Mouse (Mus musculus) megakaryocyte, adult 5-6 weeks (primary cell): ENCODE data around the gene Zmiz1. TPM values are rescaled to one million over a fixed set of nuclear protein-coding genes. Genes with fewer than 3 reads are reported as not detected.

Experiments
- ATAC-seq: 2 replicates; pipeline ENCODE4 v1.8.0; 2016; ENCODE audit warnings: mild to moderate bottlenecking, inconsistent platforms; ENCODE audit not compliant: poor library complexity, severe bottlenecking
- total RNA-seq, 2 experiments: library from RNA; stranded (forward) in 1 of 2; stranded (reverse) in 1 of 2; fragments of 153-499, 151-499 nt in 1 of 2; fragments of 221-1000, 200-1000 nt in 1 of 2; gene quantifications; 2 replicates each; pipeline versions ENCODE4 v1.2.3 to v1.2.4; 2015 to 2017

The Zmiz1 gene
- total RNA-seq, 2 experiments from 2014 or later, result 11.4 to 88.9 TPM

DNA sequence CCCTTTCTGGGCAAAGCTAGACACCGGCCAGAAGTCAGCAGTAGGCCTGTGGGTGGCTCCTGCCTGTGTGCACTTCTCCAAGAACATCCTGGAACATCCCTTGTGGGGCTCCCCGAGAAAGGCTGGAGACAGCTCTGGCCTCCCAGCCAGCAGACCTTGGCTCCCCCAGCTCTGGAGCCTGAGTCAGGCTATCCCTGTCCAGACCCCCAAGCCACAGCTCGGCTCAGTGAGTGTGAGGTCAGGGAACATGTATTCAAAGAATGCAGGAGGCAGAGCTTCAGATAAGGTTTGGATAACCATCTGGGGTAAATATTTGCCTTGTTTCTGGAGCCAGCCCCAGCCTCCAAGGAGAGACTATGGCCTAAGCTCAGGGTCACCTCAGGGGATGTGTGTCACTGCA lies 74.0 kb downstream of the Zmiz1 start:
- no peak for ATAC-seq

DNA sequence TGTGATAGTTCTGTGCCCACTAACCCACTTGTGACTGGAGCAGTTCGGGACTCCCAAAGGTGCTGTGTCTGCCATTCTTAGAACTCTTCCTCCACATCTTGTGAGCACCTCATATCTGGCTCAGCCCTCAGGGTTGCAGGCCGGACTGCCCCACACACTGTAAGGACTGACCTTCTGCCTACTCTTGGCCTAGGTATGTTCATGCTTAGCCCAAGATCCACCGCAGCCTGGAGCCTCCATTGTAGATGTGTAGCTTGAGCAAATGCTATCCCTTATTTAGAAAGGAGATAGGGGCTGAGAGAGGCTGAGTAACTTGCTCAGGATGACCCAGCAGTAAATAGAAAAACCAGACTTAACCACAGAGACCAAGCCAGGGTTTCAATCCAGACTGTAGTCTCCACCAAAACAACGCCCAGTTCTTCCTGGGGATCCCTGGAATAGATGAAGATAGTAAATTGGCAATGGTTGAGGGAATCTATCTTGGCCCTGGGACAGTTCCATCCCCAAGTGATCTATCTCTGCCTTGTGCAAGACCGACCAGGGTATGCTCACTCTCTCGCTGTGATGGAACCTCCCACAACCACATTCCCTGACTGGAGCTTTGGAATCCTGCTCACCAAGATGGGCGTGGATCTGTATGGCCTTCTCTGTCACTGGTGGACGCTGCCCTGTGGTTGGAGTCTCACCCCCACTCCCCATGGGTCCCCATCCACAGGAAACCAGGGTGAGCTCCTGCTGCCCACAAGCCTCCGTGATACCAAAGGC lies 74.8 kb downstream of the Zmiz1 start:
- no peak for ATAC-seq

DNA sequence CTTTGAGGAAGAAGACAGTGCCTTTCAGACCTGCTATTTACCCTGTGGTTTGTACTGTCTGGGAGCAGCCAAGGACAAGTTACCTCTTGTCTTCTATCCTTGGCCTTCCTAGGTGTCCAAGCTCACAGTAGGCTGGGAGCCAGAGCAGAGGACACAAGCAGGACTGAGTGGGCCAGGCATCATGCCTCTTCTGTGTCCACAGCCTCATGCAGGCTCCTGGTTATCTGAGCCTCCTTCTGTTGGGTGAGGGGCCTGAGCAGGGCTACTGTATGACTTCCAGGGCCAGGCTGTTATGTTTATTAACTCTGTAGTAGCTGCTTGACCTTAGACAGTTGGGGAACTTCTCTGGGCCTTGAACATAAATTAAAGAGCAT lies 75.4 kb downstream of the Zmiz1 start:
- ATAC-seq, result no peak

DNA sequence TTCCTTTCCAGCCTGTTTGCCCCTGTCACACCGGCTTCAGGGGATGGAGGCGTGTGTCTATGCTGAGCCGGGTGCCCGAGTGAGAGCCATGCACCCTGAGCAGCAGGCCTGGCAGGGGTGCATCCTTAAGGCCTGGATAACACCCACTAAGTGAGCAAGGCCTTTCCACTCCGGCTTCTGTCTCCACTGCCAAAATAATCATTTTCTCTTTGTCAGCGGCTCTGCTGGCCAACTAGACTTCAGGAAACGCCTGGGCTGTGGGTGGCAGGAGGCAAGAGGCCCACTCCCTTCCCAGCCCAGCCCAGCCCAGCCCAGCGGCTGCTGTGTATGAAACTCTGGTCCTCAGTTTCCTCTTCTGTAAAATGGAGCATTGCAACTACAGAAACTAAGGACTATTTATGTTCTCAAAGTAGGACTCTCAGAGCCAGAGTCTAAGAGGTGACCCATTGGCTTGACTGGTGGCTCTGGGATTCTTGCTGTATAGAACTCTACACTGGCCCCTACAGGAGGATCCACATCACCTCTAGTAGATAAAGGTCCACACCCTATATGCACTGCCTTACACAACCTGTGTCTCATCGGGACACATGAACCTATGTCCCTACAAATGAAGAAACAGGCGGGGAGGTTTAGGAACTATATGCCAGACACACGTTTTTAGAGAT lies 76.1 kb downstream of the Zmiz1 start:
- ATAC-seq, result no peak

DNA sequence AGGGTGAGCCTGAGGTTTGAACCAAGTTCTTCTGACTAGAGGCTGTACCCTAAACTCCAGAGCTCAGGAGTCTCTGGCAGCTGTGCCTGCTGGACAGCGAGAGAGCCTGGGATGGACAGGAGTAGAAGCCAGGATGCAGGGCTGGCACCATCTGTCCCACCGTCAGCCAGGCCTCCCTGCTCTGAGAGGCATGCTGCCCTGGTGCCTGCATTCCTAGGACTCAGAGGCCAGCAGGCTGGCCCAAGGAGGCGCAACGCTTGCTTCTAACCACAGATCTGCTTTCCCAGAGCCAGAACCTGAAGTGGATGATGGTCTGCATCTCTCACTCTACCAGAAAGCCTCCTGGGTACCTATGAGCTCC lies 76.6 kb downstream of the Zmiz1 start:
- no peak for ATAC-seq

DNA sequence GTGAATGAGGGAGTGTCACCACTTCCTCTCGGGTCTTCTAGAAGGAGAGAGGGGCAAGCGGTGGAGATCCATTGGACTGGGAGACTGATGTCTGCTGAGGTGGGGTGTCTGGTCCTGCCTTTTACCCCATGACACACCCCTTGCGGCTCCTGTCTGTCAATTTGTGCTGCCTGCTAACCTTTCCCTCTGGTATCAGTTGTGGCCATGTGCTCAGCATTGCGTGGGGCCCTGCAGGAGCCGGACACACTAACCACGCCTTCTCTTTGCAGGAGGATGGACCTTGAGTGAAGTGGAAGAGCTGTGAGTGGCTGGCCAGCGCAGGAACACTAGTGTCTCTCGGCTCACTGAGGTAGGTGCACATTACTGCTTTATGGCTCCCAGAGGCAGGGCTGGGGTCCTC lies 77.5 kb downstream of the Zmiz1 start:
- ATAC-seq, result no peak

DNA sequence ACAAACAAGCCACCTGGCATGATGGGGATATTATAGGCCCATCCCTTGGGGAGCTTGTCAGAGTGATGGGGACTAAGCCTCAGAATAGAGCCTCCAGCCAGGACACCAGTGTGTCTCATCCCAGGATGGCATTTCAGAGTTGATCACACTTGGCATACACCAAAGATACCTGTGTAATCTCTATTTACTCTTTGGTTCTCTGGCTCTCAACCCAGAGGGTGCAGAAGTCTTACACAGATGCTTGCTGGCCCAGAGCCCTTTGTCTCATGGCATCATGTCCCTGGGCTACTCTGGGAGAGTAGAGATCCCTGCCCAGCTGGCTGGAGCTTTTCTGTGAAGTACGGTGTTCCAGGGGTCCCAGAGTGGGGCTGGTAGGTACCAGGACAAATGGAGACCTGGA lies 78.4 kb downstream of the Zmiz1 start:
- ATAC-seq, result no peak

DNA sequence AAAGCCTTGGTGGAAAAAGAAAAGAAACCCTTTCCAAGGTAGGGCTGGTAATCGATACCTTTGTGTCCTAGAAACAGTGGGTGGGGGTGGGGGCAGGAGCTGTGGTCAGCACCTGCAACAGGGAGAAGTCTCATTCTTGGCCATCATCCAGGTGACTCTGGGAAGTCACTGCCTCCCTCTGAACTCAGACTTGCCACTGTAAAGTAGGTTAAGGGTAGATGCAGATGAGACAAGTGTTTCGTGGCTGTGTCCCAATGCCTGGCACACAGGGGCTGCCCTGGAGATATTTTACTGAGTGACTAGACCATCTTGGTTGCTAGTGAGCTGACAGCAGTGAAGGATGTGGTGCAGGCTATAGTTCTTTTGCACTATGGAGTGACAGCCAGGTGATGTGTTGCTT lies 79.5 kb downstream of the Zmiz1 start:
- no peak for ATAC-seq

DNA sequence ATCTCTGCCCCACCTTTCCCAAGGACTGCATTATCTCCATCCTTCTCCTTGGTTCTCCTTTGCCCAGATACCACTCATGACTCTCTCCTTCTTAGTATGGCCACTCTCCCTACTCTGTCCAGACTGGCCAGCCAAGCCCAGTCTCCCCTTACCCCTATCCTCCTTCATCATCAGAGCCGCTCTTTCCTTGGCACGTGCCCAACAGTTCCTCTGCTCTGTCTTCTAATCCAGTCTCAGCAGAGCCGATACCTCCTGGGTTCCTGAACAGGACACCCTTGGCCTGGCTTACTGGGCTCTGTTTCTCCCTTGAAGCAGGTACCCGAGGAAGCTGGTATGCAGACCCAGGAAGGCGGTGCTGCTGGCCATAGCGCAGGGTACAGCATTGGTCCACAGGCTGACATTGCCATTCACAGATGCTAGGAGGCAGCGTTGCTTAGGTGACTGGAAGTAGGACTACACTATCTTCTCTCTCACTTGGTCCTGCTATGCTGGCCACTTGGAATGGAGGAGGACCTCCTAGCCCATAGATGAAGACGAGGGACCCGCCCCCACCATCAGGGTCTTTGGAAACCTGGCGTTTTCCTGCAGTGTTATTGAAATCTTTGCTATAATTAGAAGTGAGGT lies 80.6 kb downstream of the Zmiz1 start:
- no peak for ATAC-seq

DNA sequence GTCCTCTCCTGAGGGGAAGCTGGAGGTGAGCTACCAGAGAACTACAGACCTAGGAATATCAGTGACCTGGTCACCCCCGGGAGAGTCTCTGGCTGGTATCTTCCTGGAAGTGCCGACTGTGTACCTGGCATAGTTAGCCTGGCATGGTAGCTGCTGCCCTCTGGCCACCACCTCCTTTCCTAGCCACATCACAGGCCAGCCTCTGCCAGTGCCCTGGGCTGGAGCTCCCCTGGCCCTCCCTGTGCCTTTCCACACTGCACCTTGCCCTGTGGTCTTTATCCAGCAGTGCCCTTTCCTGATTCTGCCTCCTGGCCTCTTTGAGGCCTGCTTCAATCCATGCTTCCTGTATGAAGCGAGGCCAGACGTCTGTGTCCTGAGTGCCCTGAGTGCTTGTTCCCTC lies 81.2 kb downstream of the Zmiz1 start:
- ATAC-seq, result no peak

DNA sequence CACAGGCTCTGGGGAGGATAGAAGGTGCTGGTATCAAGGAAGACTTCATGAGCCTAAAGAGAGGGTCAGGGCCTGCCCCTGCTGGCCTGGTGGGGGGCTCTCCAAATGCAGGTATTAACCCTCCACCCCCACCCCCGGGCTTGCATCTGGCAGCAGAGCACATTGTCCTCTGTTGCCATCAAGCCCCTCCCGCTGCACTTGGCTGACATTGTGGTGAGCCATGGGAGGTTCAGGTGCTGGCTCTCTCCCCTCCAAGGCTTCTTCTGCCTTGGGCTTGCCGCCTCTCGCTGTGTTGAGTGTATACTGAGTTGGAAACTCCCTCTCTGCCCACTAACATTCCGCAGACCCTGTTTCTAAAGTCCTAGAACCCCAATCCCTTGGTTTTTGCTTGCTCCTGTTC lies 82.2 kb downstream of the Zmiz1 start:
- ATAC-seq, result no peak

DNA sequence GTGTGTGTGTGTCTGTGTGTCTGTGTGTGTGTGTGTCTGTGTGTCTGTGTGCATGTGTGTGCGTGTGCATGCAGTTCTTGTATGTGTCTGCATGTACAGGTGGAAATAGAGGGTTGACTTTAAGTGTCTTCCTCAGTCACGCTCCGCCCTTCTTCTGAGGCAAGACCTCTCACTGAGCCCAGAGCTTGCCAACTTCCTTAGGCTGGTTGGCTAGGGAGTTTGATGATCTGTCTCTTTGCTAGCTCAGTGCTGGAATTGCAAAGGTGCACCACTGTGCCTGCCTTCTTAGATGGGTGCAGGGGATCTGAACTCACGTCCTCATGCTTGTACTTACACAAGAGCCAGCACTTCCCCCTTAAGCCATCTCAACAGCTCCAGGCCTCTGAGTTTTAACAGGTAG lies 84.1 kb downstream of the Zmiz1 start:
- peak; percentile 33 for ATAC-seq

DNA sequence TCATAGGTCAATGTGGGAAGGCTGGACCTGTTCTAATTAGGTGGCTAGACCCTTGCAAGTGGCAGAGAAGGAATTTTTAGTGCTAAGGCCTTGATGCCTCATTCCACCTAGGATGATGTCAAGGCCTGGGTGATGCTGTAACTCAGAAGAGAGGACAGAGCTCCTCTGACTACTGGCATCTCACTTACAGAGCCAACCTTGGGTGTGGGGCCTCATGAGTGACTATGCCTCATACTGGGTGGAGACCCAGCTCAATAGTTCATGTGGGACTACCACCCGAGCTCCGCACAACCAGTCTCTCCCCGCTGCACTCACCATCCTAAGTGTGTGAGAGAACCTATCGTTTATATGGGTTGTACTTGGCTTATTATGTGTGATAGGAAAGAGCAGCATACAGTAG lies 84.9 kb downstream of the Zmiz1 start:
- ATAC-seq, result no peak

DNA sequence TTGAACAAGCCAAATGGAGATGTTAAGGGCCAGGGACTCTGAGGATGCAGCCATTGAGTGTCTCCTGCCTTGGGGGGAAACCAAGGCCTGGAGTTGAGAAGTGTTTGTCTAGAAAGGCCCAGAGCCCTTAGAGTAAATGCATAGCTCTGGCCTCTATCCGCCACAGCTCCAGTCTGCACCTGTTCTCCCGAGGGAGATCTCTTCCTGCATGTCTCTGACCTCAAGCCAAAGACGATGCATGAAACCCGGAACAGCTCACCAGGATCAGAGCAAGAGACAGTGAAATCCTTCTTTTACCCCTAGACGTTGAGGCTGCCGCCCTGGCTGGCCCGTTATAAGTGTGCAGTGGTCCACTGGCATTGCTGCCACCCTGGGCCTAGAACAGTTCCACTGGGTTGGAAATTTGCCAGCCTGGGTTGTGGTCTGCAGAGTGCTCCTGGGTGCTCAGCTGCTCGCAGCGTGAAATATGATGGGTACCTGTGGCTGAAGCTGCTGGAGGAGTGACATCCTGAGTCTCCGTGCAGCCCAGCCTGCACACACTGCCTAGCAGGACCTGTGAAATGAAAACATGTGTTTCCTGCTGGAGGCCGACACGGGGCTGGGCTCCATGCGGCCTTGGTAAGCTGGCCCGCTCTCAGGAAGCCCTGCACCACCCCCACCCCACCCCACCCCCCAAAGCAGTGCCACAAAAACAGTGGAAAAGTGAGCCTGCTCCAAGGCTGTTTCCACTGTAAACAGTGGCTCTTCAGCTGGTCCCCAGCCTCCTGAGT lies 88.1 kb downstream of the Zmiz1 start:
- 0 out of 2 replicates have a peak, but pooled peaks have one; percentile 9 for ATAC-seq

DNA sequence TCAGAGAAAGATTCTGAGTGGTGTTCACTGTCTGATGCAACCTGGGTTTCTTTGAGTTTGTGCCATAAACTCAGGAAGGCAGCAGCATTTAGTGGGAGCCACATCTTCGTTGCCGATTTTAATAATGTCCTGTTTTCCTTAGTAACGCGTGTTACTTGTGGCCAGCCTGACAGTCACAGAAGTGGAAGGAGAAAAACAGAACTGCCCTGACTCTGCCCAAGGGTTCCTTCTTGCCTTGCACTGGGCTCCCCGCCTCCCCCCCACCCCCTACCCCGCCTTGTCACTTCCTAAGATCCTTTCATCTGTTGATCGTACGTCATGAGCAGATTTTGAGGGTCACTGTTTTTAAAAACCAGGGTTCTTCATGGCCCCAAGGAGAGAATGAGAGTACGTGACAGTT lies 88.9 kb downstream of the Zmiz1 start:
- peak; percentile 62; the same call in 1 of the 2 replicates for ATAC-seq

DNA sequence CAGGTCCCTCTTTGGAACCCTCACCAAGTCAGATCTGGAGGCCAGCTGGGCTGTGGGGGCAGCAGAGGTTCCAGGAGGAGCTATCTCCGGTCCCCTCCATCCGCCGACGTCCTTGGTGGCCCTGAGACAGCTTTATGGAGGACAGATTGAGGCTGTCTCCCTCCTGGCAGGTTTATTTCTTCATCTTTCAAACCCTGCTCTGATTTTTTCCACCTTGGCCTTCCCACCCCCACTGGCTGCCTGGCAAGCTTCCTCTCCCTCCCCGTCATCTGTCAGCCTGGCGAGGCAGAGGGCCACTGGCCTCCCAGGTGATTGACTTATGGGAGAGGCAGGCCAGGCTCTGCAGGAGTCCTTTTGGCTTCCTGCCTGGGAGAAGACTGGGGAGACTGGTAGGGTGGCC lies 89.7 kb downstream of the Zmiz1 start:
- ATAC-seq, result no peak

DNA sequence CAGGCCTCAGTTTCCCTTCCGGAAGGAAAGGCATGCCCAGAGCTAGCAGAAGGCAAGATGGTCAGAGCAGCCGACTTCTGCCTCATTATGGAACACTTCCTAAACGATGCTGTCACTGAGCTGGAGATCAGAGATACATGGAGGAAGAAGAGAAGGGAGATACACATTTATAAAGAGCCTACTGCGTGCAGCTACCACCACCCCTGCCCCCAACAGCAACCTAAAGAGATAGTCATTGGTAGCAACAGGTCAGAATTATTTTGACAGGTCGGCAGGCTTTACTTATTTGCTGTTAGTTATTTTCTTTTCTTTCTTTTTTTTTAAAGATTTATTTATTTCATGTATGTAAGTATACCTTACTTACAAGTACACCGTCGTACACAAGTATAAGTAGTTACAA lies 90.1 kb downstream of the Zmiz1 start:
- ATAC-seq, result no peak

DNA sequence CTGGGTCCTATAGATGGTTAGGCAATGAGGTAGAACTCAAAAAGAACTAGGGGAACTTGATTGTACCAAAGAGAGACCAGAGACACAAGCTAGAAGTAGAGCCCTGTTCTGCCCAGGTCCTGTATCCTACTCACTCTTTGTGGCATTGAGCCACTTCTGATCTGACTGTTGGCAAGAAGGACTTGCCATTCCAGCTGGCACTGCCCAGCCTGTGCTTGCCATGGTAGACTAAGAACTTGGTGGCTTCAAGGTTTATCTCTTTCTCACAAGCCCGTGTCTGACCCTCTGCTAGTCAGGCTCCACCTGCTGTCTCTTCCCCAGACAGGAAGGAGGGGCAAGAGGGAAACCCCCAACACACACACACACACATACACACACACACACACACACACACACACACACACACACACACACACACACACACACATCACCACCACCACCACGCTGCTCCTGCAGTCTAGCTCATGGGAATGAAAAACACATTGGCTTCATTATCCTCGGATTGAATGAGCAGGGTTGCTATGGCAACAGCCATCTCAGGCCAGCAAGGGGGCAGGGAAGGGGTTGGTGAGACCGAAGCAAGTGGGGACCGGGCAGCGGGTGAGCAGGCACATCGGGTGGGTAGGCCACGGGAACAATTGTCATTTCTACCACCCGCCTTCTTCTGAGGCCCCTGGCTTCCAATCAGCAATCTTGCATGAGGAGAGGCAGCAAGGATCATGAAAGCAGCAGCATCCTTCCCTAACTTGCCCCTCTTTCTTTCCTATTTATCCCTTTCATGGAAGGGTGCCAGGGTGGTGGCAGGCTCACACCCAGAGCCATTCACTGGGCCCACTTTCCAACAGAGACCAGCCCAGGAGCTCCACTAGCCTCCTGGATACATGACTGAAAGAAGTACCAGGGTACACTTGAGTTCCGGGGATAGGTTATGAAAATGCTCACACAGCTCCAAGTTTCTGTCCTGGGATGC lies 91.2 kb downstream of the Zmiz1 start:
- no peak for ATAC-seq

DNA sequence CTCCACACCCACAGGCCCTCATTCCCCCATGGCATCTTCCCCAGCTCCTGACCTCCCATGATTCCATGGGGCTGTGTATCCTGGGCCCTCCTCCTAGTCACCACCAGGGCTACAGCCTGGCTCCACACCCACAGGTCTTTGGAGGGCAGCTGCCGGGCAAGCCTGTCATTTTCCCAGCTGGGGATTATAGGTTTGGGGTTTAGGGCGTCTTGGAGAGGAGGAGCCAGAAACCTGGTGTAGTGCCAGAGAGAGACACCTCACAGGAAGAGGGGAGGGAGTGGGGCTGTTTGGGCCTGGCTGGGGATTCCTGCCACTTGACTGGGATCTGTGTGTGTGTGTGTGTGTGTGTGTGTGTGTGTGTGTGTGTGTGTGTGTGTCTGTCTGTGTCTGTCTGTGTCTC lies 92.7 kb downstream of the Zmiz1 start:
- no peak for ATAC-seq

DNA sequence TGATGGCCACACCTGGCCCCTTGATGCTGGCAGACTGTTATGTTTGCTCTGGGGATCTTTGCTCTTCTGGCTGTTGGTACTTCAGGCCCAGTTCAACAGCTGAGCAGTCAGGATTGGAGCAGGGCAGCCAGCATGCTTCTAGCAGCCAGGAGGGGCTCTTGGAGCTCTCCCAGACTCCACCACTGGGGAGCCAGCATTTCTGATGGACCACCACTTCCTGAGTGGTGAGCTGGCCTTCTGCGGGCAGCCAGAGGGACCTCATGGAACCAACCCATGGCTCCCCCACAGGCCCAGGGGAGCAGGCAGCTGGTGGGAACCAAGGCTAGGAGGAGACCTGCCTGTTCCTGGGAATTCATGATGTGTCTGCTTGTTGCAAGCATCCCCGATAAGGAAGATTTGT lies 94.4 kb downstream of the Zmiz1 start:
- ATAC-seq, result no peak
